Mouse (Mus musculus): ENCODE results near the gene Hist3h2a.

Gene Hist3h2a

DNA sequence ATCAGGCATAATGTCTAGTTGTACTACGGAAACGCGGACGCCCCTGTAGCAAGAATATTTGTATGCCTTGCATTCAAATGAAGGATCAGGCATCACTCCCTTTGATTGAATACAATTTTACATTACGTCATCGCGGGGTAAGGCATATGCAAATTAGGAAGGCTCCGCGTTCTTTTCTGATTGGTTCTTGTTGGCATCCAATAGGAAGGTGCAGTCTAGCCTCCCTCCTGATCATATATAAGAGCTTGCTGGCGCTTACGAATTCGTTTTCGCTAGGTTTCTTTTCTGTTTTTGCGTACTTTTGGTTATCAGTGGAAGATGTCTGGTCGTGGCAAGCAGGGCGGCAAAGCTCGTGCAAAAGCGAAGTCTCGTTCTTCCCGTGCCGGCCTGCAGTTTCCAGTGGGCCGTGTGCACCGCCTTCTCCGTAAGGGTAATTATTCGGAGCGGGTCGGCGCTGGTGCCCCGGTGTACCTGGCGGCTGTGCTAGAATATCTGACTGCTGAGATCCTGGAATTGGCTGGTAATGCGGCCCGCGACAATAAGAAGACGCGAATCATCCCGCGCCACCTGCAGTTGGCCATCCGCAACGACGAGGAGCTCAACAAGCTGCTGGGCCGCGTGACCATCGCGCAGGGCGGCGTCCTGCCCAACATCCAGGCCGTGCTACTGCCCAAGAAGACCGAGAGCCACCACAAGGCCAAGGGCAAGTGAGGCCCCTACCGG, at the start of gene Hist3h2a, which contains the start of gene Trim17:
Gene Hist3h2a (plus strand): TSS at position 266 of the 723 bp plus-strand sequence.
Gene Trim17 (plus strand): TSS at position 266 of the 723 bp plus-strand sequence.
- peak; percentile 98 for DNase-seq (ENCODE audit: low spot score)

DNA sequence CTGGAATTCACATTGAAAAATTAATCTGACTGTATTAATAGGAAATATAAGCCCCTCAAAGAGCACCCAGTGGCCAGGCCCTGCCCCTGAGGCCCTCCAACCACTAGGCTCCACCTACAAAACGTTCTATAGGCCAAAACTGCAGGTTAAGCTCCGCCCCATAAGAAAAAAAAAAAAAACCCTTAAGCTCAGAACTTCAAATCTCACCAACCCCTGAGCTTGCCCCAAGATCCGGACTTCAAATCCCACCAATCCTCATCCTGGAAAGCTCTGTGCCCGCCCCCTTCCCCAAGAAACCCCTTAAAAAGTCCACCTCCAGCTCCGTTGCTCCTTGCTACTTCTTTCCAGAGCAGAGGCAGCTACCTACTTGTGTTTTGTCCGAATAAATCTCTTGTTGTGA, 49.6 kb upstream of the Hist3h2a start:
- DNase-seq (ENCODE audit: low spot score), result no peak

- DNase-seq (ENCODE audit: low spot score), result no peak
Observed at GRCm38 (mm10) chr11:58913776-58914175, 40.7 kb upstream of the Hist3h2a start.

- DNase-seq (ENCODE audit: low spot score), result peak; percentile 58
Observed at GRCm38 (mm10) chr11:58914461-58915028, 39.9 kb upstream of the Hist3h2a start.

- DNase-seq (ENCODE audit: low spot score), result peak; percentile 93
Observed at GRCm38 (mm10) chr11:58916879-58917744, 37.4 kb upstream of the Hist3h2a start.

DNA sequence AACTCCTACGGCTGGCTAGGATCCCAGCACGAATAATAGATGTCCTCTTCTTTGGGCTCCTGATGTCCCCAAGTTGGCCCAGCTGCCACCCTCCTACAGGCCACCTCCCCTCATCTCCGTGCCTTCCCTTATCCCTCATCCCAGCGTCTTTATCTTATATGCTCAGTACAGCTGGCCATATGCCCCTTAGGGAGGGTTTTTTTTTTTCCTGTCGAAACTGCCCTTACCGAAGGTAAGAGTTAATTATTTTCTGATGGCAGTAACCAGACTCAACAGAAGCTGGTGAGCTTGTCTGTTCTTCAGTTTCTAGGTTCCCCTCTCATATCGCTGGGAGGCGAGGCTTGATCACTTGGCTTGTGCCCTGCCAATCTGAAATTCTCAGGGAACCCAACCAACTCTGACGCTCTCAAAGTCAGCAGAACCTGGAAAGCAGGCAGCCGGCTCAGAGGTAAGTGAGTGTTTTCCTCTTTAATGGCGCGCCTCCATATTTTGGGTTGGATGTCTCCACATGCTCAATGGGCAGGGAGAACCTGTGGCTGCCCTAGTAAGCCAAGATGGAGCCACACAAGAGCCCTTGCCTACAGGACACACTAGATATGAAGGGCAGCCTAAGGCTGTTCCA, 36.6 kb upstream of the Hist3h2a start, which contains the start of gene Btnl10:
Gene Btnl10 (plus strand): TSS at position 164 of the 622 bp plus-strand sequence.
- DNase-seq (ENCODE audit: low spot score), result peak; percentile 79

DNA sequence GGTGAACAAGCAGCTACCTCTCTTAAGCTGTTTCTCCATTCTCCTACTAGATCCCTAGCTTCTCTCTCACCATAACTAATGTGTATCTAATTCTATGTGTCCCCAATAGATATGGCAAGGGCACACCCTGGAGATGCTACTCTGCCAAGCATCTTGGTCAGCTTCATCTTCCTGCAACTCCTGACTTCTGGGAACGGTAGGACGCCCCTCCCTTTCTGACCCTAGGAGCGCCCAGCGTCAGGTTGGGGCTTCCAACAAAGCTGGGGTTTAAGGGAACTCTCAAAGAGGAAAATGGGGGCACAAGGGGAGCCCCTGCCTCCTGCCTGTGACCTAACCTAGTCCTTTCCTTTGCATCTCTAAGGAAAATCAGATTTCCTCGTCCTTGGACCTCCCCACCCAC, 35.7 kb upstream of the Hist3h2a start:
- no peak for DNase-seq (ENCODE audit: low spot score)

DNA sequence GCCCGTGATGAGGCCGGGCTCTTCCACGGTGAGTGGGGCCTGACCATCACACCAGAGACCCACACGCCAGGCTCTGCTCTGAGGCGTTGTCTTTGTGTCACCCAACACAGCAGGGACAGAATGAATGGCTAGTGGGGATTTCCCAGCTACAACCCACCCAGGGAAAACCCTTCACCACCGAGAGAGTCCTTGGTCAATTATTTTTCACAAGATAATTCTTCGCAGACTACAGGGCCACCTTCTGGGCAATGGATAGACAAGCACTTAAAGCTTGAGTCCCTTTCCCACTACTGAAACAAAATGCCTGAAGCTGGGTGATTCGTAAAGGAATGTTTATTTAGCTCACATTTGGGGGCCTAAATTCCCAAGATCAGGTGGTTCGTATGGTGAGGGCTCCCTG, 32.1 kb upstream of the Hist3h2a start:
- DNase-seq (ENCODE audit: low spot score), result no peak

GRCm38 (mm10) chr11:58926651-58927050, 27.8 kb upstream of the Hist3h2a start:
- DNase-seq (ENCODE audit: low spot score), result no peak

- no peak for DNase-seq (ENCODE audit: low spot score)
Observed at GRCm38 (mm10) chr11:58927053-58927452, 27.4 kb upstream of the Hist3h2a start.

GRCm38 (mm10) chr11:58927790-58928651, 26.5 kb upstream of the Hist3h2a start:
- DNase-seq (ENCODE audit: low spot score), result peak; percentile 64

DNA sequence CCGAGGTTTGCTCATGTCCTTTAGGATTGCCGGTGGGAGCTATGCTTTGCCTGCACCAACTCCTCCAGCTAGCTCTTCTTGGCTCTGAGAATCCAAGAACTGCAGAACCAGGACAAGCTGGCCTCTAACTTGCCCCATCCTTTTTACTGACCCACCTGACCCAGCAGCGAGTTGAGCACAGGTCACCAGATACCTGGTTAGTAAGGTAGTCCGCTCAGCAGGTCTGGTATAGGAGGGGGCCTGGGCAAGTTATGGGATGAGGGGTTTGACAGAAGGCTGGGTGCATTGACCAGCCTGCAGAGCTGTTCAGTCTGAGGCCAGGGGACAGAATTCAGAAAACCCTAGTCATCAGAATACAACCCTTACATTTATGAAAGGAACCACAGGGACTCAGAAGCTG, 25.4 kb upstream of the Hist3h2a start:
- no peak for DNase-seq (ENCODE audit: low spot score)

DNA sequence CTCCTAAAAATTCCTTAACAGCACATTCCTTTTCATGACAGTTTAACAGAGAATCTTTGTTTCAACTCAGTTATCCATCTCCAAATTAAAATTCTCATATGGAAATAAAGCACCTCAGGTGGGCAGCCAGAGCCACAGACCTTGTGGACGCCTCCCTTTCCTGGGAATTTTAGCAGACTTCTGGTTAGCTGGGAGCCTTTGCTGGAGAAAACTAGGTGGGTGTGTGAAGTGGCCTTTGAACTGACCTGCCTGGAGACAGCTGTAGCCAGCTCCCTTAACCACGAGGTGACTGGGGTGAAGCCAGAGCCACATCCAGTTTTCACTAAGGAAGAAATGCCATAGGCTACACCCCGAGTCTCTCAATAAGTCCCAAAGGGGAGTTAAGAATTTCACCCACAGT, 24.8 kb upstream of the Hist3h2a start:
- no peak for DNase-seq (ENCODE audit: low spot score)

GRCm38 (mm10) chr11:58930254-58930653, 24.2 kb upstream of the Hist3h2a start:
- DNase-seq (ENCODE audit: low spot score), result no peak

GRCm38 (mm10) chr11:58931576-58931975, 22.9 kb upstream of the Hist3h2a start:
- no peak for DNase-seq (ENCODE audit: low spot score)

DNA sequence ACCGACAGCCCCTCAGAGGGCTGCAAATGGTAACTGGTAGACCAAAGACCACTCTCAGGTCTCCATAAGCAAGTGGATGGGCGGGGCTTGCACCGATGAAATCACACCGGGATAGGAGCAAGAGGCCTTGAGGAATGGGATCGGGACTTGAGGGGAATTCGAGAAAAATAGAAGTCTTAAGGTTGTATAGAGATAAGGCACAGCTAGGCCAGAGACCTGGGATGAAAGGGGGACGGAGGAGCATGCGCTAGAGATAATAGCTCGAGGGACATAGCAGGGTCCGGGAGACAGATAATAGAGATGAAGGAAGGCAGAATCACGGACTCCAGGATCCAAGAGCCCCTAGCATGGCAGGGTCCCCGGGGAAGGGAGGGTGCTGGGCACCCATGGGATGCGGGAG, 16.6 kb upstream of the Hist3h2a start:
- DNase-seq (ENCODE audit: low spot score), result no peak

DNA sequence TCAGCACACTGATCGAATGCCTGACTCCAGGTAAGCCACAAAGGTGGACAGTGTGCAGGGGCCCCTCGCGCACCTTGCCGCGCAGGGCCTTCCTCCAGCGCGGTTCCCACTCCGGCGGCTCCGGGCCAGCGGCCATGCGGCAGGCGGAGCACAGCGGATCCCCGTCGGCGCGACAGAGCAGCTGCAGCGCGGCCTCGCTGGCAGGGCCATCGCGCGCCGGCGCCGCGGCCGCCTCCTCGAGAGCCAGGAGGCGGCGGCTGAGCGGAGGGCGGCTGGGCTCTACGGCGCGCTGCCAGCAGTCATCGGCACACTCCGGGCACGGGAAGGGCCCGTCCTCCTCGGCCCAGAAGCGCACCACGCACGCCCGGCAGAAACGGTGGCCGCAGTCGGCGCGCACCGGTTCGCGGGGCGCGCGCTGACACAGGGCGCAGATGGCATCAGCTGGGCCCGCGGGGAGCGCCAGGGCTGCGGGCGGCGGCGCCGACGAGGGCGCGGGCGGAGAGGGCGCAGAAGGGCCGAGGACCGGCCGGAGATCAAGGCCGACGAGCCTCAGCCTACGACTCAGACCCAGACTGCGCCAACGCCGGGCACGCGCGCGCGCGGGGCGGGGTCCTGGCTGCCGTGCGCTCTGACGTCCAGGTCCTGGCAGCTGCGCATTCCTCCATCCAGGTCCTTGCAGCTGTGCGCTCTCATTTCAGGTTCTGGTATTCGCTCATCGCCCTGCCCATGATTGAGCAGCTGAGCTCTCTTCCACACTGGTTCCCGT, 16.0 kb upstream of the Hist3h2a start, which contains the start of gene Rnf187:
Gene Rnf187 (minus strand): TSS at position 595 of the 766 bp plus-strand sequence.
- DNase-seq (ENCODE audit: low spot score), result peak; percentile 84

- no peak for DNase-seq (ENCODE audit: low spot score)
Observed at GRCm38 (mm10) chr11:58939088-58939439, 15.4 kb upstream of the Hist3h2a start.

DNA sequence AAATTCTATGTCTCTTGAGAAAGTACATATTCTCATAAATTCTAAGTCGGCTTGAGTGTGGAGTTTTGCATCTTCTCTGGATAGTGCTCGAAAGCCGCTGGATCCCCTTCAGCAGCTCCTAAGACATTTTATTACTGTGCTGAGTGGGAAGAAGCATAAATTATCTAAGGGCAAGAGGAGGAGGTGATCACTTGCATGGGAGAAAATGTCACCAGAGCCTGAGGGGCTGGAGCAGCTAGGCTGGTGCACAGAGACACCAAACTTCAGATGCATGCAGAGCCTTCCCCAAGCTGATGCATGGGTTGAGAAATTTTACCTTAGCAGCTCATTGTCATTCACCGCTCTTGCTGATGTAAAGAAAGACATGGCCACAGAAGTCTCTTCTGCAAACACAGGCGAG, 10.3 kb upstream of the Hist3h2a start:
- DNase-seq (ENCODE audit: low spot score), result no peak

DNA sequence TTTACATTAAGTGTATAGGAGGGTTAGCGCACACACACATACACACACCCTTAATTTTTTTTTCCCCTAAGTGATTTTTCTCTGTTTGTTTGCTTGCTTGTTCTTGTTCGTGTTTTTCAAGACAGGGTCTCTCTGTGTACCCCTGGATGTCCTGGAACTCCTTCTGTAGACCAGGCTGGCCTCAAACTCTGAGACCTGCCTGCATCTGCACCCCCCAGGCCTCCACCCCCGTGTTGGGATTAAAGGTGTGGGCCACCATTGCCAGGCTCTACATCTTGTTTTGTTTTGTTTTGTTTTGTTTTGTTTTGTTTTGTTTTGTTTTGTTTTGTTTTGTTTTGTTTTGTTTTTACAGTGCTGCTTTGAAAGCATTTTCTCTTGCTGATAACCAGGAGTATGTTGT, 7.2 kb upstream of the Hist3h2a start:
- DNase-seq (ENCODE audit: low spot score), result no peak
